Mouse (Mus musculus): Measurements from ENCODE around the gene Tsc22d4. TPM values are rescaled to one million over a fixed set of nuclear protein-coding genes. Genes with fewer than 3 reads are reported as not detected.

Gene Tsc22d4
- total and polyA plus RNA-seq, 3 experiments = 90.8 to 491 (median 93.5) TPM

GRCm38 (mm10) chr5:137791553-137791952 is 46.0 kb downstream of the Tsc22d4 start:
- TF ChIP-seq POLR2AphosphoS5 (IDR thresholded peaks at IDR 0.05; ENCODE audit: insufficient replicate concordance, low read depth, low read length) = no peak
- TF ChIP-seq GATA2 (IDR thresholded peaks at IDR 0.05; ENCODE audit: borderline replicate concordance, low read depth, low read length) = no peak
- TF ChIP-seq TAL1 (conservative IDR thresholded peaks at IDR 0.05; ENCODE audit: low read depth, low read length) = no peak
- TF ChIP-seq GATA1 (IDR thresholded peaks at IDR 0.05; ENCODE audit: borderline replicate concordance, low read length) = no peak
- Histone ChIP-seq H3K4me1 (ENCODE audit: insufficient read depth, low read depth, low read length) (peaks cover 11% of the 10 kb centered on the region), H3K9me3 (replicated peaks) (peaks cover 5% of the 10 kb centered on the region), H3K27me3 (ENCODE audit: insufficient read depth, low read length) (peaks cover 8% of the 10 kb centered on the region), H3K36me3 (replicated peaks) (no peaks in the 10 kb centered on the region), H3K4me3 (ENCODE audit: low read depth, low read length) (no peak overlapping the region)
- DNase-seq (ENCODE audit: low spot score) (no peak), ATAC-seq (ENCODE audit: extremely low read depth, insufficient number of reproducible peaks, low FRiP score, poor library complexity, severe bottlenecking) (no peak)

- no peaks in the 10 kb centered on the region for H3K9me3 ChIP-seq (replicated peaks)
- TF ChIP-seq CTCF (IDR thresholded peaks at IDR 0.05; ENCODE audit: low read depth, low read length) = no peak
- no peak for TF ChIP-seq GATA2 (IDR thresholded peaks at IDR 0.05; ENCODE audit: borderline replicate concordance, low read depth, low read length)
- TF ChIP-seq POLR2AphosphoS5 (IDR thresholded peaks at IDR 0.05; ENCODE audit: insufficient replicate concordance, low read depth, low read length) = no peak
- TF ChIP-seq TAL1 (conservative IDR thresholded peaks at IDR 0.05; ENCODE audit: low read depth, low read length) = no peak
- no peak for TF ChIP-seq GATA1 (IDR thresholded peaks at IDR 0.05; ENCODE audit: borderline replicate concordance, low read length)
- no peak overlapping the region for H3K4me3 ChIP-seq (ENCODE audit: low read depth, low read length)
- ATAC-seq (ENCODE audit: extremely low read depth, insufficient number of reproducible peaks, low FRiP score, poor library complexity, severe bottlenecking) (no peak), DNase-seq (ENCODE audit: low spot score) (no peak)
- H3K4me1 ChIP-seq (ENCODE audit: insufficient read depth, low read depth, low read length) = no peaks in the 10 kb centered on the region
- H3K36me3 ChIP-seq (replicated peaks) = no peaks in the 10 kb centered on the region
- H3K27me3 ChIP-seq (ENCODE audit: insufficient read depth, low read length) = peaks cover 12% of the 10 kb centered on the region
Observed at GRCm38 (mm10) chr5:137796606-137797005, 51.1 kb downstream of the Tsc22d4 start.

GRCm38 (mm10) chr5:137800917-137801316 is 55.4 kb downstream of the Tsc22d4 start:
- Histone ChIP-seq H3K36me3 (replicated peaks) (no peaks in the 10 kb centered on the region), H3K4me3 (ENCODE audit: low read depth, low read length) (no peak overlapping the region), H3K4me1 (ENCODE audit: insufficient read depth, low read depth, low read length) (no peaks in the 10 kb centered on the region), H3K9me3 (replicated peaks) (no peaks in the 10 kb centered on the region), H3K27me3 (ENCODE audit: insufficient read depth, low read length) (peaks cover 14% of the 10 kb centered on the region)
- ATAC-seq (ENCODE audit: extremely low read depth, insufficient number of reproducible peaks, low FRiP score, poor library complexity, severe bottlenecking) = no peak
- no peak for TF ChIP-seq TAL1 (conservative IDR thresholded peaks at IDR 0.05; ENCODE audit: low read depth, low read length)
- TF ChIP-seq GATA2 (IDR thresholded peaks at IDR 0.05; ENCODE audit: borderline replicate concordance, low read depth, low read length) = no peak
- DNase-seq (ENCODE audit: low spot score) = no peak

GRCm38 (mm10) chr5:137806158-137806557 is 60.6 kb downstream of the Tsc22d4 start:
- H3K27me3 ChIP-seq (ENCODE audit: insufficient read depth, low read length) = peaks cover 9% of the 10 kb centered on the region

GRCm38 (mm10) chr5:137808316-137808715 is 62.8 kb downstream of the Tsc22d4 start:
- no peak for DNase-seq (ENCODE audit: low spot score)

More at GRCm38 (mm10) chr5:137806158-137806557, 60.6 kb downstream of the Tsc22d4 start:
- H3K36me3 ChIP-seq (replicated peaks) = no peaks in the 10 kb centered on the region
- no peak overlapping the region for H3K4me3 ChIP-seq (ENCODE audit: low read depth, low read length)
- no peak for TF ChIP-seq CTCF (IDR thresholded peaks at IDR 0.05; ENCODE audit: low read depth, low read length)
- no peak for TF ChIP-seq TAL1 (conservative IDR thresholded peaks at IDR 0.05; ENCODE audit: low read depth, low read length)
- TF ChIP-seq GATA1 (IDR thresholded peaks at IDR 0.05; ENCODE audit: borderline replicate concordance, low read length) = no peak
- no peak for TF ChIP-seq POLR2AphosphoS5 (IDR thresholded peaks at IDR 0.05; ENCODE audit: insufficient replicate concordance, low read depth, low read length)
- TF ChIP-seq GATA2 (IDR thresholded peaks at IDR 0.05; ENCODE audit: borderline replicate concordance, low read depth, low read length) = no peak
- ATAC-seq (ENCODE audit: extremely low read depth, insufficient number of reproducible peaks, low FRiP score, poor library complexity, severe bottlenecking) (no peak), DNase-seq (ENCODE audit: low spot score) (no peak)
- no peaks in the 10 kb centered on the region for H3K9me3 ChIP-seq (replicated peaks)
- H3K4me1 ChIP-seq (ENCODE audit: insufficient read depth, low read depth, low read length) = no peaks in the 10 kb centered on the region

GRCm38 (mm10) chr5:137817466-137818222 is 72.1 kb downstream of the Tsc22d4 start:
- ATAC-seq (ENCODE audit: extremely low read depth, insufficient number of reproducible peaks, low FRiP score, poor library complexity, severe bottlenecking) = no peak
- TF ChIP-seq GATA1 (IDR thresholded peaks at IDR 0.05; ENCODE audit: borderline replicate concordance, low read length) (no peak), CTCF (IDR thresholded peaks at IDR 0.05; ENCODE audit: low read depth, low read length) (no peak), TAL1 (conservative IDR thresholded peaks at IDR 0.05; ENCODE audit: low read depth, low read length) (no peak), POLR2AphosphoS5 (IDR thresholded peaks at IDR 0.05; ENCODE audit: insufficient replicate concordance, low read depth, low read length) (no peak), GATA2 (IDR thresholded peaks at IDR 0.05; ENCODE audit: borderline replicate concordance, low read depth, low read length) (no peak)
- DNase-seq (ENCODE audit: low spot score) = no peak
- Histone ChIP-seq H3K4me3 (ENCODE audit: low read depth, low read length) (no peak overlapping the region), H3K4me1 (ENCODE audit: insufficient read depth, low read depth, low read length) (no peaks in the 10 kb centered on the region), H3K9me3 (replicated peaks) (no peaks in the 10 kb centered on the region), H3K27me3 (ENCODE audit: insufficient read depth, low read length) (no peaks in the 10 kb centered on the region), H3K36me3 (replicated peaks) (no peaks in the 10 kb centered on the region)

More at GRCm38 (mm10) chr5:137808316-137808715, 62.8 kb downstream of the Tsc22d4 start:
- H3K4me3 ChIP-seq (ENCODE audit: low read depth, low read length) = no peak overlapping the region
- ATAC-seq (ENCODE audit: extremely low read depth, insufficient number of reproducible peaks, low FRiP score, poor library complexity, severe bottlenecking) = no peak
- no peak for TF ChIP-seq POLR2AphosphoS5 (IDR thresholded peaks at IDR 0.05; ENCODE audit: insufficient replicate concordance, low read depth, low read length)
- TF ChIP-seq GATA1 (IDR thresholded peaks at IDR 0.05; ENCODE audit: borderline replicate concordance, low read length) = no peak
- no peak for TF ChIP-seq GATA2 (IDR thresholded peaks at IDR 0.05; ENCODE audit: borderline replicate concordance, low read depth, low read length)
- H3K27me3 ChIP-seq (ENCODE audit: insufficient read depth, low read length) = no peaks in the 10 kb centered on the region; the same call in none of the 2 replicates
- no peaks in the 10 kb centered on the region for H3K9me3 ChIP-seq (replicated peaks)
- H3K4me1 ChIP-seq (ENCODE audit: insufficient read depth, low read depth, low read length) = no peaks in the 10 kb centered on the region
- no peaks in the 10 kb centered on the region for H3K36me3 ChIP-seq (replicated peaks)

Other genes starting within 250 kb of the Tsc22d4 start
Only the 20 nearest of the 24 such genes appear.
- not detected in 2 replicates for gene Epo, start 212.5 kb upstream of the Tsc22d4 start, total RNA-seq (2014; fragmentation: Nextera tagmentation)
- gene Epo, start 212.5 kb upstream of the Tsc22d4 start, total RNA-seq (2017) = not detected in 2 replicates
- not detected in 2 replicates for gene Epo, start 212.5 kb upstream of the Tsc22d4 start, polyA plus RNA-seq (2012)
- gene Gnb2, start 212.2 kb upstream of the Tsc22d4 start, total RNA-seq (2014; fragmentation: Nextera tagmentation) = 229 and 302 TPM in 2 replicates
- gene Gnb2, start 212.2 kb upstream of the Tsc22d4 start, total RNA-seq (2017) = 255 and 347 TPM in 2 replicates
- 501 and 571 TPM in 2 replicates for gene Gnb2, start 212.2 kb upstream of the Tsc22d4 start, polyA plus RNA-seq (2012)
- gene Actl6b, start 192.2 kb upstream of the Tsc22d4 start, total RNA-seq (2014; fragmentation: Nextera tagmentation) = not detected in 2 replicates
- 0.11 TPM in 1 of 2 replicates, not detected in the other for gene Actl6b, start 192.2 kb upstream of the Tsc22d4 start, total RNA-seq (2017)
- gene Actl6b, start 192.2 kb upstream of the Tsc22d4 start, polyA plus RNA-seq (2012) = not detected in 2 replicates
- gene Tfr2, start 175.9 kb upstream of the Tsc22d4 start, total RNA-seq (2014; fragmentation: Nextera tagmentation) = 193 and 194 TPM in 2 replicates
- 52.6 and 67.3 TPM in 2 replicates for gene Tfr2, start 175.9 kb upstream of the Tsc22d4 start, total RNA-seq (2017)
- 87.3 and 117 TPM in 2 replicates for gene Tfr2, start 175.9 kb upstream of the Tsc22d4 start, polyA plus RNA-seq (2012)
- 58.9 and 61.2 TPM in 2 replicates for gene Mospd3, start 144.7 kb upstream of the Tsc22d4 start, total RNA-seq (2014; fragmentation: Nextera tagmentation)
- 3.8 and 5.4 TPM in 2 replicates for gene Mospd3, start 144.7 kb upstream of the Tsc22d4 start, total RNA-seq (2017)
- 316 and 504 TPM in 2 replicates for gene Mospd3, start 144.7 kb upstream of the Tsc22d4 start, polyA plus RNA-seq (2012)
- not detected in 2 replicates for gene Pcolce, start 131.9 kb upstream of the Tsc22d4 start, total RNA-seq (2014; fragmentation: Nextera tagmentation)
- gene Pcolce, start 131.9 kb upstream of the Tsc22d4 start, total RNA-seq (2017) = 0.16 and 0.23 TPM in 2 replicates
- 0.08 and 0.17 TPM in 2 replicates for gene Pcolce, start 131.9 kb upstream of the Tsc22d4 start, polyA plus RNA-seq (2012)
- gene Fbxo24, start 116.7 kb upstream of the Tsc22d4 start, total RNA-seq (2014; fragmentation: Nextera tagmentation) = not detected in 2 replicates
- gene Fbxo24, start 116.7 kb upstream of the Tsc22d4 start, total RNA-seq (2017) = 0.06 and 0.11 TPM in 2 replicates
- gene Fbxo24, start 116.7 kb upstream of the Tsc22d4 start, polyA plus RNA-seq (2012) = 0.05 and 0.06 TPM in 2 replicates
- 92.8 and 98.9 TPM in 2 replicates for gene Lrch4, start 116.6 kb upstream of the Tsc22d4 start, total RNA-seq (2014; fragmentation: Nextera tagmentation)
- 20.6 and 23.3 TPM in 2 replicates for gene Lrch4, start 116.6 kb upstream of the Tsc22d4 start, total RNA-seq (2017)
- 192 and 269 TPM in 2 replicates for gene Lrch4, start 116.6 kb upstream of the Tsc22d4 start, polyA plus RNA-seq (2012)
- 27.2 and 44.5 TPM in 2 replicates for gene Gm20605, start 116.6 kb upstream of the Tsc22d4 start, total RNA-seq (2014; fragmentation: Nextera tagmentation)
- 9.5 and 11.4 TPM in 2 replicates for gene Gm20605, start 116.6 kb upstream of the Tsc22d4 start, total RNA-seq (2017)
- 11.0 and 14.5 TPM in 2 replicates for gene Gm20605, start 116.6 kb upstream of the Tsc22d4 start, polyA plus RNA-seq (2012)
- gene Sap25, start 104.4 kb upstream of the Tsc22d4 start, total RNA-seq (2014; fragmentation: Nextera tagmentation) = 39.2 and 56.5 TPM in 2 replicates
- 7.9 and 10.5 TPM in 2 replicates for gene Sap25, start 104.4 kb upstream of the Tsc22d4 start, total RNA-seq (2017)
- 41.8 and 58.3 TPM in 2 replicates for gene Sap25, start 104.4 kb upstream of the Tsc22d4 start, polyA plus RNA-seq (2012)
- not detected in 2 replicates for gene Irs3, start 100.0 kb upstream of the Tsc22d4 start, total RNA-seq (2014; fragmentation: Nextera tagmentation)
- gene Irs3, start 100.0 kb upstream of the Tsc22d4 start, total RNA-seq (2017) = 0.11 and 0.12 TPM in 2 replicates
- not detected in 2 replicates for gene Irs3, start 100.0 kb upstream of the Tsc22d4 start, polyA plus RNA-seq (2012)
- 20.2 and 47.1 TPM in 2 replicates for gene Agfg2, start 61.0 kb upstream of the Tsc22d4 start, total RNA-seq (2014; fragmentation: Nextera tagmentation)
- 25.0 and 26.1 TPM in 2 replicates for gene Agfg2, start 61.0 kb upstream of the Tsc22d4 start, total RNA-seq (2017)
- 102 and 115 TPM in 2 replicates for gene Agfg2, start 61.0 kb upstream of the Tsc22d4 start, polyA plus RNA-seq (2012)
- gene Nyap1, start 4.1 kb upstream of the Tsc22d4 start, total RNA-seq (2014; fragmentation: Nextera tagmentation) = 0.90 and 1.0 TPM in 2 replicates
- 0.38 and 0.70 TPM in 2 replicates for gene Nyap1, start 4.1 kb upstream of the Tsc22d4 start, total RNA-seq (2017)
- 2.8 and 3.0 TPM in 2 replicates for gene Nyap1, start 4.1 kb upstream of the Tsc22d4 start, polyA plus RNA-seq (2012)
- gene Ppp1r35, start 33.1 kb downstream of the Tsc22d4 start, total RNA-seq (2014; fragmentation: Nextera tagmentation) = 202 and 204 TPM in 2 replicates
- 28.2 and 35.6 TPM in 2 replicates for gene Ppp1r35, start 33.1 kb downstream of the Tsc22d4 start, total RNA-seq (2017)
- gene Ppp1r35, start 33.1 kb downstream of the Tsc22d4 start, polyA plus RNA-seq (2012) = 121 and 153 TPM in 2 replicates
- 51.3 and 53.9 TPM in 2 replicates for gene Mepce, start 41.9 kb downstream of the Tsc22d4 start, total RNA-seq (2014; fragmentation: Nextera tagmentation)
- gene Mepce, start 41.9 kb downstream of the Tsc22d4 start, total RNA-seq (2017) = 22.3 and 27.8 TPM in 2 replicates
- gene Mepce, start 41.9 kb downstream of the Tsc22d4 start, polyA plus RNA-seq (2012) = 173 and 216 TPM in 2 replicates
- gene Zcwpw1, start 42.1 kb downstream of the Tsc22d4 start, total RNA-seq (2014; fragmentation: Nextera tagmentation) = 8.4 and 9.9 TPM in 2 replicates
- 10.5 and 12.9 TPM in 2 replicates for gene Zcwpw1, start 42.1 kb downstream of the Tsc22d4 start, total RNA-seq (2017)
- 0.15 and 0.34 TPM in 2 replicates for gene Zcwpw1, start 42.1 kb downstream of the Tsc22d4 start, polyA plus RNA-seq (2012)
- not detected in 2 replicates for gene Pilra, start 90.6 kb downstream of the Tsc22d4 start, total RNA-seq (2014; fragmentation: Nextera tagmentation)
- 3.4 and 5.1 TPM in 2 replicates for gene Pilra, start 90.6 kb downstream of the Tsc22d4 start, total RNA-seq (2017)
- gene Pilra, start 90.6 kb downstream of the Tsc22d4 start, polyA plus RNA-seq (2012) = 0.02 TPM in 1 of 2 replicates, not detected in the other
- not detected in 2 replicates for gene Pilrb1, start 112.4 kb downstream of the Tsc22d4 start, total RNA-seq (2014; fragmentation: Nextera tagmentation)
- 1.9 and 2.9 TPM in 2 replicates for gene Pilrb1, start 112.4 kb downstream of the Tsc22d4 start, total RNA-seq (2017)
- gene Pilrb1, start 112.4 kb downstream of the Tsc22d4 start, polyA plus RNA-seq (2012) = not detected in 2 replicates
- 2.4 TPM in 1 of 2 replicates, not detected in the other for gene Pilrb2, start 126.1 kb downstream of the Tsc22d4 start, total RNA-seq (2014; fragmentation: Nextera tagmentation)
- gene Pilrb2, start 126.1 kb downstream of the Tsc22d4 start, total RNA-seq (2017) = 19.0 and 23.8 TPM in 2 replicates
- 0.13 and 0.31 TPM in 2 replicates for gene Pilrb2, start 126.1 kb downstream of the Tsc22d4 start, polyA plus RNA-seq (2012)
- gene Cyp3a13, start 175.9 kb downstream of the Tsc22d4 start, total RNA-seq (2014; fragmentation: Nextera tagmentation) = not detected in 2 replicates
- 0.16 TPM in 1 of 2 replicates, not detected in the other for gene Cyp3a13, start 175.9 kb downstream of the Tsc22d4 start, total RNA-seq (2017)
- not detected in 2 replicates for gene Cyp3a13, start 175.9 kb downstream of the Tsc22d4 start, polyA plus RNA-seq (2012)